Mouse (Mus musculus): ENCODE measurements around the gene Slc46a2. TPM values are rescaled to one million over a fixed set of nuclear protein-coding genes. Genes with fewer than 3 reads are reported as not detected.

Slc46a2 gene
- polyA plus RNA-seq (2014; fragmentation: Nextera tagmentation; extraction: Ambion mirVana), result 0.05 and 0.09 TPM in 2 replicates

GRCm38 (mm10) chr4:59914608-59915403 lies at the start of gene Slc46a2:
Slc46a2 (minus strand) TSS chr4:59915056.
- no peak within 1 kb of the TSS for H3K4me3 ChIP-seq (ENCODE audit: low read depth, low read length)

GRCm38 (mm10) chr4:59963405-59964344 lies 48.8 kb upstream of the Slc46a2 start, which contains the start of gene Mup6:
Mup6 (plus strand) TSS chr4:59964294.
- Histone ChIP-seq H3K9ac (ENCODE audit: low read length) (no peak within 1 kb of the TSS), H3K4me1 (replicated peaks; ENCODE audit: control insufficient read depth, insufficient read depth, low read length) (no peaks in the 10 kb centered on the region), H3K36me3 (ENCODE audit: control insufficient read depth, insufficient read depth, low read length) (no peaks in the 10 kb centered on the region), H3K27ac (ENCODE audit: low read depth) (no peak within 1 kb of the TSS), H3K4me2 (ENCODE audit: low read length) (no peak within 1 kb of the TSS), H3K9me3 (ENCODE audit: control insufficient read depth, low read length) (no peaks in the 10 kb centered on the region), H3K4me3 (ENCODE audit: low read depth, low read length) (no peak within 1 kb of the TSS), H3K27me3 (replicated peaks; ENCODE audit: control insufficient read depth, insufficient read depth, low read length) (no peaks in the 10 kb centered on the region)
- 52% methylated on average over 3 of the region's 3 CpGs for WGBS
- ATAC-seq (replicated peaks; ENCODE audit: low FRiP score, low TSS enrichment, low read depth) (no peak), DNase-seq (ENCODE audit: low spot score) (no peak)

More at GRCm38 (mm10) chr4:59914608-59915403, at the start of gene Slc46a2:
- no peak within 1 kb of the TSS for H3K27ac ChIP-seq (ENCODE audit: low read depth)
- no peak for DNase-seq (ENCODE audit: low spot score)
- H3K9me3 ChIP-seq (ENCODE audit: control insufficient read depth, low read length), result no peaks in the 10 kb centered on the region
- no peaks in the 10 kb centered on the region for H3K36me3 ChIP-seq (ENCODE audit: control insufficient read depth, insufficient read depth, low read length)
- H3K27me3 ChIP-seq (replicated peaks; ENCODE audit: control insufficient read depth, insufficient read depth, low read length), result peaks cover 16% of the 10 kb centered on the region
- ATAC-seq (replicated peaks; ENCODE audit: low FRiP score, low TSS enrichment, low read depth), result peak; percentile 32; the same call in 1 of the 2 replicates
- no peak within 1 kb of the TSS for H3K9ac ChIP-seq (ENCODE audit: low read length)
- no peaks in the 10 kb centered on the region for H3K4me1 ChIP-seq (replicated peaks; ENCODE audit: control insufficient read depth, insufficient read depth, low read length)
- WGBS, result 14% methylated on average over 22 of the region's 22 CpGs
- H3K4me2 ChIP-seq (ENCODE audit: low read length), result peak within 1 kb of the TSS; percentile 13; the same call in 1 of the 2 replicates

GRCm38 (mm10) chr4:59960610-59961009 lies 45.8 kb upstream of the Slc46a2 start, which contains the start of gene Mup4:
Mup4 (minus strand) TSS chr4:59960710.
- 65% methylated on average over 3 of the region's 3 CpGs for WGBS
- DNase-seq (ENCODE audit: low spot score) (no peak), ATAC-seq (replicated peaks; ENCODE audit: low FRiP score, low TSS enrichment, low read depth) (no peak)
- H3K27me3 ChIP-seq (replicated peaks; ENCODE audit: control insufficient read depth, insufficient read depth, low read length), result no peaks in the 10 kb centered on the region
- no peaks in the 10 kb centered on the region for H3K4me1 ChIP-seq (replicated peaks; ENCODE audit: control insufficient read depth, insufficient read depth, low read length)
- H3K9me3 ChIP-seq (ENCODE audit: control insufficient read depth, low read length), result no peaks in the 10 kb centered on the region
- H3K36me3 ChIP-seq (ENCODE audit: control insufficient read depth, insufficient read depth, low read length), result no peaks in the 10 kb centered on the region
- no peak within 1 kb of the TSS for H3K27ac ChIP-seq (ENCODE audit: low read depth)
- no peak within 1 kb of the TSS for H3K9ac ChIP-seq (ENCODE audit: low read length)
- no peak within 1 kb of the TSS for H3K4me3 ChIP-seq (ENCODE audit: low read depth, low read length)
- H3K4me2 ChIP-seq (ENCODE audit: low read length), result no peak within 1 kb of the TSS

- 65% methylated on average over 2 of the region's 2 CpGs for WGBS
- Histone ChIP-seq H3K36me3 (ENCODE audit: control insufficient read depth, insufficient read depth, low read length) (no peaks in the 10 kb centered on the region), H3K4me1 (replicated peaks; ENCODE audit: control insufficient read depth, insufficient read depth, low read length) (no peaks in the 10 kb centered on the region), H3K27me3 (replicated peaks; ENCODE audit: control insufficient read depth, insufficient read depth, low read length) (no peaks in the 10 kb centered on the region), H3K27ac (ENCODE audit: low read depth) (no peak overlapping the region), H3K9me3 (ENCODE audit: control insufficient read depth, low read length) (no peaks in the 10 kb centered on the region), H3K9ac (ENCODE audit: low read length) (no peak overlapping the region), H3K4me2 (ENCODE audit: low read length) (no peak overlapping the region), H3K4me3 (ENCODE audit: low read depth, low read length) (no peak overlapping the region)
- no peak for DNase-seq (ENCODE audit: low spot score)
- ATAC-seq (replicated peaks; ENCODE audit: low FRiP score, low TSS enrichment, low read depth), result no peak
These were observed 22.7 kb upstream of the Slc46a2 start for GRCm38 (mm10) chr4:59937543-59937942.

- Histone ChIP-seq H3K4me2 (ENCODE audit: low read length) (no peak overlapping the region), H3K9ac (ENCODE audit: low read length) (no peak overlapping the region), H3K4me1 (replicated peaks; ENCODE audit: control insufficient read depth, insufficient read depth, low read length) (no peaks in the 10 kb centered on the region), H3K36me3 (ENCODE audit: control insufficient read depth, insufficient read depth, low read length) (no peaks in the 10 kb centered on the region), H3K27ac (ENCODE audit: low read depth) (no peak overlapping the region), H3K9me3 (ENCODE audit: control insufficient read depth, low read length) (no peaks in the 10 kb centered on the region), H3K27me3 (replicated peaks; ENCODE audit: control insufficient read depth, insufficient read depth, low read length) (no peaks in the 10 kb centered on the region), H3K4me3 (ENCODE audit: low read depth, low read length) (no peak overlapping the region)
- DNase-seq (ENCODE audit: low spot score) (peak; percentile 58), ATAC-seq (replicated peaks; ENCODE audit: low FRiP score, low TSS enrichment, low read depth) (peak; percentile 73)
- 55% methylated on average over 6 of the region's 6 CpGs for WGBS
These were observed 17.8 kb upstream of the Slc46a2 start for GRCm38 (mm10) chr4:59932505-59933281.

- ATAC-seq (replicated peaks; ENCODE audit: low FRiP score, low TSS enrichment, low read depth) (0 out of 2 replicates have a peak, but pooled peaks have one; percentile 45), DNase-seq (ENCODE audit: low spot score) (no peak)
- Histone ChIP-seq H3K9me3 (ENCODE audit: control insufficient read depth, low read length) (no peaks in the 10 kb centered on the region), H3K4me1 (replicated peaks; ENCODE audit: control insufficient read depth, insufficient read depth, low read length) (no peaks in the 10 kb centered on the region), H3K27me3 (replicated peaks; ENCODE audit: control insufficient read depth, insufficient read depth, low read length) (no peaks in the 10 kb centered on the region), H3K36me3 (ENCODE audit: control insufficient read depth, insufficient read depth, low read length) (no peaks in the 10 kb centered on the region), H3K9ac (ENCODE audit: low read length) (no peak overlapping the region), H3K27ac (ENCODE audit: low read depth) (no peak overlapping the region), H3K4me2 (ENCODE audit: low read length) (no peak overlapping the region), H3K4me3 (ENCODE audit: low read depth, low read length) (no peak overlapping the region)
- WGBS, result 23% methylated on average over 6 of the region's 6 CpGs
These were observed 13.5 kb upstream of the Slc46a2 start for GRCm38 (mm10) chr4:59928347-59928746.

GRCm38 (mm10) chr4:59927666-59928065 lies 12.8 kb upstream of the Slc46a2 start:
- Histone ChIP-seq H3K4me3 (ENCODE audit: low read depth, low read length) (no peak overlapping the region), H3K27me3 (replicated peaks; ENCODE audit: control insufficient read depth, insufficient read depth, low read length) (no peaks in the 10 kb centered on the region), H3K4me1 (replicated peaks; ENCODE audit: control insufficient read depth, insufficient read depth, low read length) (no peaks in the 10 kb centered on the region), H3K9ac (ENCODE audit: low read length) (no peak overlapping the region), H3K9me3 (ENCODE audit: control insufficient read depth, low read length) (no peaks in the 10 kb centered on the region), H3K36me3 (ENCODE audit: control insufficient read depth, insufficient read depth, low read length) (no peaks in the 10 kb centered on the region), H3K27ac (ENCODE audit: low read depth) (no peak overlapping the region), H3K4me2 (ENCODE audit: low read length) (no peak overlapping the region)
- no peak for DNase-seq (ENCODE audit: low spot score)
- WGBS, result 73% methylated on average over 3 of the region's 3 CpGs
- ATAC-seq (replicated peaks; ENCODE audit: low FRiP score, low TSS enrichment, low read depth), result no peak

- H3K4me1 ChIP-seq (replicated peaks; ENCODE audit: control insufficient read depth, insufficient read depth, low read length), result no peaks in the 10 kb centered on the region
These were observed 10.2 kb upstream of the Slc46a2 start for GRCm38 (mm10) chr4:59925082-59925481.

More at GRCm38 (mm10) chr4:59925082-59925481, 10.2 kb upstream of the Slc46a2 start:
- 90% methylated on average over 9 of the region's 9 CpGs for WGBS
- DNase-seq (ENCODE audit: low spot score) (no peak), ATAC-seq (replicated peaks; ENCODE audit: low FRiP score, low TSS enrichment, low read depth) (no peak)
- no peaks in the 10 kb centered on the region for H3K9me3 ChIP-seq (ENCODE audit: control insufficient read depth, low read length)
- H3K4me3 ChIP-seq (ENCODE audit: low read depth, low read length), result no peak overlapping the region
- H3K27ac ChIP-seq (ENCODE audit: low read depth), result no peak overlapping the region
- H3K9ac ChIP-seq (ENCODE audit: low read length), result no peak overlapping the region
- no peaks in the 10 kb centered on the region for H3K36me3 ChIP-seq (ENCODE audit: control insufficient read depth, insufficient read depth, low read length)
- no peak overlapping the region for H3K4me2 ChIP-seq (ENCODE audit: low read length)
- H3K27me3 ChIP-seq (replicated peaks; ENCODE audit: control insufficient read depth, insufficient read depth, low read length), result no peaks in the 10 kb centered on the region

Measured in intestine, embryonic 14.5 days (tissue).